In the genomic region with DNA sequence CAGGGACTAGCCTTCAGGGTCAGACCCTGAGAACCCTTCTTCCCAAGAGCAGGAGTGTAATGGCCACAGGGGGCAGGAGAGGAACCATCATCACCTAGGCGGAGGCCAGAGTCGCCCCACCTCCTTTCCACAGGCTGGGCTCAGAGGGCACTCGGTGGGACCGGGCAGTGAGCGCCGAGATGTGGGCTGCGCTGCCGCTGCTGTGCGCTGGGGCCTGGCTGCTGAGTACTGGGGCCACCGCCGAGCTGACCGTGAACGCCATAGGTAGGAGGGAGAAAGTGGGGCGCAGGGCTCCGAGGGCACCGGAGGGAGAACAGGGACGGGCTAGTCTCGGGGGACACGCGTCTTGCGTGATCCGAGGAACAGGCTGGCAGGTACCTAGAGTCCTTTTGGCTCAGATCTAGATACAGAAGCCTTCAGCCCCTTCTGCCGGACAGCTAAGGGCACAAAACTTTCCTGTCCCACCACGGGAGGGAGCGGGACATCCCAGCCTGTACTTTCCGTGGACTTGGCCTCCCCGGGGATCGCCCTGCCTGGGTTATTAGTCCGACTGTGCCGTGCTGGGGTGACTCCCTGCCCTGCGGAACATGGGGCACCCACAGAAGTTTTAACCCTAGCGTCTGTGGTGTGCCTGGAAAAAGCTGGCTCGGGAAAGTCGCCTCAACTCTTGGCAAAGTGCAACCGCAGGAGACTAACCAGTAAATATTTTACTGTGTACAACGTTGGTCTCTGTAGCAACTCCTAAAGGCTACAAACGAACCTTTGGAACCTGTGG, we compare ENCODE assay signal across 8 mouse cellular contexts. TPM values are rescaled to one million over a fixed set of nuclear protein-coding genes. Genes with fewer than 3 reads are reported as not detected.
DNase-seq lines count a peak whose midpoint lies in the region; ATAC-seq and TF ChIP-seq lines count a peak whose summit lies in the region.

No protein-coding gene starts in this region.

- peak in 1 of 2 experiments; percentile 61; a peak in 3 of 4 replicates for TF ChIP-seq CTCF in CH12.LX (conservative IDR thresholded peaks at IDR 0.05 in 1 of 2, IDR thresholded peaks at IDR 0.05 in 1 of 2; ENCODE audit: low read depth in 2 of 2, low read length in 2 of 2)
- peak; percentile 58 for TF ChIP-seq CTCF in small intestine, adult 2 months (IDR thresholded peaks at IDR 0.05; ENCODE audit: extremely low read depth, insufficient read length, insufficient replicate concordance, low read depth, low read length)

- no peak for TF ChIP-seq EP300 in CH12.LX (IDR thresholded peaks at IDR 0.05; ENCODE audit: low read length)

- 0 out of 2 replicates have a peak overlapping the region, but pooled peaks have one; percentile 18 for H3K4me2 ChIP-seq in CH12.LX (ENCODE audit: insufficient read depth, low read depth, poor library complexity, severe bottlenecking)
- H3K4me2 ChIP-seq in hindbrain, embryonic 13.5 days = peak overlapping the region; percentile 70
- peak overlapping the region; percentile 93 for H3K4me2 ChIP-seq in limb, embryonic 12.5 days
- peak overlapping the region; percentile 78 for H3K4me2 ChIP-seq in midbrain, embryonic 11.5 days

- H3K9me3 ChIP-seq in CH12.LX (replicated peaks; ENCODE audit: low read length) = no peaks in the 10 kb centered on the region
- no peaks in the 10 kb centered on the region for H3K9me3 ChIP-seq in hindbrain, embryonic 13.5 days
- H3K9me3 ChIP-seq in limb, embryonic 12.5 days = no peaks in the 10 kb centered on the region
- no peaks in the 10 kb centered on the region for H3K9me3 ChIP-seq in midbrain, embryonic 11.5 days (ENCODE audit: control insufficient read depth, low read length)

- 1% methylated on average over 37 of the region's 37 CpGs for WGBS in hindbrain, embryonic 13.5 days
- under 1% methylated on average over 37 of the region's 37 CpGs for WGBS in limb, embryonic 12.5 days
- under 1% methylated on average over 33 of the region's 37 CpGs for WGBS in midbrain, embryonic 11.5 days
- WGBS in small intestine, adult 2 months = under 1% methylated on average over 37 of the region's 37 CpGs

- peak; percentile 81 for DNase-seq in CH12.LX (ENCODE audit: extremely low read depth)
- DNase-seq in adrenal gland, postnatal 25 days = peak; percentile 79
- peak; percentile 61 for DNase-seq in forelimb bud, embryonic 11.5 days (ENCODE audit: low read depth, low spot score)
- peak; percentile 94 for DNase-seq in midbrain, embryonic 11.5 days (ENCODE audit: low spot score, missing footprints)
- no peak for DNase-seq in cerebellum, adult 18-20 months

- H3K9ac ChIP-seq in CH12.LX (ENCODE audit: insufficient read depth, low read depth) = peak overlapping the region; percentile 86
- peak overlapping the region; percentile 61 for H3K9ac ChIP-seq in hindbrain, embryonic 13.5 days
- peak overlapping the region; percentile 56 for H3K9ac ChIP-seq in limb, embryonic 12.5 days (replicated peaks)
- H3K9ac ChIP-seq in midbrain, embryonic 11.5 days (ENCODE audit: low read length) = peak overlapping the region; percentile 66

- H3K27me3 ChIP-seq in CH12.LX (replicated peaks) = no peaks in the 10 kb centered on the region
- peaks cover 19% of the 10 kb centered on the region for H3K27me3 ChIP-seq in hindbrain, embryonic 13.5 days
- H3K27me3 ChIP-seq in limb, embryonic 12.5 days = peaks cover 3% of the 10 kb centered on the region; the same call in 1 of the 2 replicates
- no peaks in the 10 kb centered on the region for H3K27me3 ChIP-seq in midbrain, embryonic 11.5 days (ENCODE audit: control insufficient read depth, insufficient read depth, low read length)
- H3K27me3 ChIP-seq in small intestine, adult 2 months (ENCODE audit: control insufficient read depth, insufficient read depth, low read length) = no peaks in the 10 kb centered on the region

- ATAC-seq in hindbrain, embryonic 13.5 days (ENCODE audit: low FRiP score) = peak; percentile 82
- peak; percentile 64 for ATAC-seq in limb, embryonic 12.5 days (ENCODE audit: insufficient number of reproducible peaks, insufficient read depth, low FRiP score, low TSS enrichment, low read depth)
- peak; percentile 93 for ATAC-seq in midbrain, embryonic 11.5 days (ENCODE audit: low FRiP score)

- H3K79me2 ChIP-seq in CH12.LX (replicated peaks; ENCODE audit: control insufficient read depth, extremely low read depth, insufficient read depth, poor library complexity, severe bottlenecking) = peaks cover 29% of the 10 kb centered on the region

- dilution Hi-C loops in CH12.LX (cut with MboI; ENCODE audit: extremely low pct_ligation_motif_present, extremely low pct_unique_long_range_greater_than_20kb, low sequenced_read_pairs) = no loop called here

- TF ChIP-seq RAD21 in CH12.LX (IDR thresholded peaks at IDR 0.05; ENCODE audit: low read depth, low read length) = peak; percentile 35

- TF ChIP-seq POLR2A in CH12.LX (IDR thresholded peaks at IDR 0.05; ENCODE audit: low read depth, low read length) = peak; percentile 71
- peak; percentile 64; the same call in 1 of the 2 replicates for TF ChIP-seq POLR2A in small intestine, adult 2 months (IDR thresholded peaks at IDR 0.05; ENCODE audit: low read depth, low read length)

- peak overlapping the region; percentile 72 to 97 (median 92) for H3K4me3 ChIP-seq in CH12.LX (replicated peaks in 1 of 3; ENCODE audit: low read depth in 2 of 3, low read length in 2 of 3, poor library complexity in 1 of 3)
- peak overlapping the region; percentile 38 for H3K4me3 ChIP-seq in hindbrain, embryonic 13.5 days
- peak overlapping the region; percentile 50 for H3K4me3 ChIP-seq in limb, embryonic 12.5 days (replicated peaks)
- H3K4me3 ChIP-seq in midbrain, embryonic 11.5 days (ENCODE audit: low read depth, low read length) = peak overlapping the region; percentile 46
- H3K4me3 ChIP-seq in small intestine, adult 2 months (ENCODE audit: low read depth, low read length) = peak overlapping the region; percentile 78

- peaks cover 0 to 5% of the 10 kb centered on the region in 2 experiments for H3K36me3 ChIP-seq in CH12.LX (replicated peaks in 1 of 2; ENCODE audit: control insufficient read depth in 1 of 2, insufficient read depth in 1 of 2, low read length in 1 of 2)
- H3K36me3 ChIP-seq in hindbrain, embryonic 13.5 days = no peaks in the 10 kb centered on the region
- no peaks in the 10 kb centered on the region for H3K36me3 ChIP-seq in limb, embryonic 12.5 days
- no peaks in the 10 kb centered on the region for H3K36me3 ChIP-seq in midbrain, embryonic 11.5 days (ENCODE audit: control insufficient read depth, insufficient read depth, low read length)
- H3K36me3 ChIP-seq in small intestine, adult 2 months (ENCODE audit: control insufficient read depth, insufficient read depth, low read length) = no peaks in the 10 kb centered on the region

- peaks cover 8 to 40% of the 10 kb centered on the region in 2 experiments for H3K4me1 ChIP-seq in CH12.LX (ENCODE audit: control insufficient read depth in 1 of 2, insufficient read depth in 2 of 2)
- peaks cover 11% of the 10 kb centered on the region for H3K4me1 ChIP-seq in hindbrain, embryonic 13.5 days (replicated peaks)
- H3K4me1 ChIP-seq in limb, embryonic 12.5 days (replicated peaks) = no peaks in the 10 kb centered on the region
- H3K4me1 ChIP-seq in midbrain, embryonic 11.5 days (ENCODE audit: control insufficient read depth, insufficient read depth, low read length) = peaks cover 4% of the 10 kb centered on the region
- H3K4me1 ChIP-seq in small intestine, adult 2 months (ENCODE audit: control insufficient read depth, insufficient read depth, insufficient read length, low read length) = peaks cover 7% of the 10 kb centered on the region; the same call in 1 of the 2 replicates

- H3K27ac ChIP-seq in CH12.LX (ENCODE audit: insufficient read depth, low read depth) = peak overlapping the region; percentile 70
- H3K27ac ChIP-seq in hindbrain, embryonic 13.5 days = no peak overlapping the region
- 0 out of 2 replicates have a peak overlapping the region, but pooled peaks have one; percentile 7 for H3K27ac ChIP-seq in limb, embryonic 12.5 days
- H3K27ac ChIP-seq in midbrain, embryonic 11.5 days (ENCODE audit: low read depth, low read length) = no peak overlapping the region
- H3K27ac ChIP-seq in small intestine, adult 2 months (ENCODE audit: insufficient read depth, low read depth, low read length) = peak overlapping the region; percentile 76

- in situ Hi-C loops in CH12.LX (cut with MboI; ENCODE audit: low pct_ligation_motif_present, low pct_unique_long_range_greater_than_20kb, low sequenced_read_pairs) = no loop called here

TF ChIP-seq in CH12.LX, 34 proteins besides CTCF, POLR2A, EP300 and RAD21 (continues in another document):
- TF ChIP-seq UBTF (IDR thresholded peaks at IDR 0.05; ENCODE audit: low read depth, low read length) (peak; percentile 89), RCOR1 (conservative IDR thresholded peaks at IDR 0.05; ENCODE audit: low read depth, low read length) (no peak), CHD2 (IDR thresholded peaks at IDR 0.05; ENCODE audit: low read length) (no peak), TBP (conservative IDR thresholded peaks at IDR 0.05; ENCODE audit: low read depth, low read length) (0 out of 2 replicates have a peak, but pooled peaks have one; percentile 35), BHLHE40 (IDR thresholded peaks at IDR 0.05; ENCODE audit: low read depth, low read length) (no peak), MXI1 (IDR thresholded peaks at IDR 0.05; ENCODE audit: low read depth, low read length) (no peak; the same call in 1 of the 2 replicates), KAT2A (IDR thresholded peaks at IDR 0.05; ENCODE audit: insufficient replicate concordance, low read length) (no peak), SIN3A (IDR thresholded peaks at IDR 0.05; ENCODE audit: low read length) (no peak; the same call in 1 of the 2 replicates), JUND (conservative IDR thresholded peaks at IDR 0.05; ENCODE audit: low read depth, low read length) (no peak), CHD1 (IDR thresholded peaks at IDR 0.05; ENCODE audit: low read depth, low read length) (no peak), NRF1 (IDR thresholded peaks at IDR 0.05; ENCODE audit: low read depth, low read length) (no peak), JUN (IDR thresholded peaks at IDR 0.05; ENCODE audit: insufficient read depth, low read depth, low read length) (no peak), NELFE (IDR thresholded peaks at IDR 0.05; ENCODE audit: low read depth, low read length) (0 out of 2 replicates have a peak, but pooled peaks have one; percentile 36), PAX5 (IDR thresholded peaks at IDR 0.05; ENCODE audit: low read length) (no peak), POLR2AphosphoS2 (IDR thresholded peaks at IDR 0.05; ENCODE audit: low read depth, low read length) (no peak)

RNA-seq across cellular contexts. Expression of a gene that starts 0.6 kb away (rescaled TPM):
- total RNA-seq in CH12.LX (2012; rRNA removed) (133 and 168 TPM in 2 replicates), CH12.LX (2014; rRNA removed) (244 and 256 TPM in 2 replicates)
- polyA plus RNA-seq in CH12.LX (2012; ENCODE audit: insufficient read length, low read depth) = 267 and 316 TPM in 2 replicates
- total RNA-seq in adrenal gland, postnatal 25 days (2021) = 137 and 159 TPM in 2 replicates
- polyA plus RNA-seq in hindbrain, embryonic 13.5 days (2015; fragmentation: Nextera tagmentation; extraction: Ambion mirVana) = 17.4 and 25.4 TPM in 2 replicates
- 12.6 and 15.9 TPM in 2 replicates for polyA plus RNA-seq in limb, embryonic 12.5 days (2016; fragmentation: Nextera tagmentation; extraction: Ambion mirVana)
- 6.0 and 6.7 TPM in 2 replicates for polyA plus RNA-seq in midbrain, embryonic 11.5 days (2014; fragmentation: Nextera tagmentation; extraction: Ambion mirVana)
- 24.9 and 33.8 TPM in 2 replicates for polyA plus RNA-seq in small intestine, adult 2 months (2012; rRNA removed)

Comparison
In these comparisons a context has a peak if more than half of its experiments do, and no peak if none do; other contexts are left out.
1. DNase-seq: peak in CH12.LX (single experiment), adrenal gland, postnatal 25 days (single experiment), forelimb bud, embryonic 11.5 days (single experiment) and midbrain, embryonic 11.5 days (single experiment); none in cerebellum, adult 18-20 months (0 of 2).
2. H3K27ac ChIP-seq: peak in CH12.LX (single experiment), limb, embryonic 12.5 days (single experiment) and small intestine, adult 2 months (single experiment); none in hindbrain, embryonic 13.5 days (single experiment) and midbrain, embryonic 11.5 days (single experiment).
3. H3K4me2 ChIP-seq: peak in every context shown above with its lines; median percentile 93 in limb, embryonic 12.5 days; 78 in midbrain, embryonic 11.5 days; 70 in hindbrain, embryonic 13.5 days; 18 in CH12.LX.
4. H3K4me3 ChIP-seq: peak in every context shown above with its lines; median percentile 92 in CH12.LX; 78 in small intestine, adult 2 months; 50 in limb, embryonic 12.5 days; 46 in midbrain, embryonic 11.5 days; 38 in hindbrain, embryonic 13.5 days.
5. Peak in every context shown above with its lines, with median percentiles within 50 percentile points of each other: H3K9ac ChIP-seq and ATAC-seq.